Mouse (Mus musculus) layer of hippocampus, adult 18-20 months (tissue): Measurements from ENCODE around the gene Dhrs7c. TPM values are rescaled to one million over a fixed set of nuclear protein-coding genes. Genes with fewer than 3 reads are reported as not detected.
A peak's percentile ranks its signal among the peaks of the same experiment; 100 is the strongest.

Experiments used
- DNase-seq, 2 experiments: peaks; one replicate each; pipeline ENCODE4 v3.0.0; 2022; ENCODE audit warnings: low spot score in 2 of 2
- total RNA-seq, 2 experiments: library from RNA; stranded (reverse); gene quantifications; 2 replicates each; pipeline ENCODE4 v1.2.3; 2021

The Dhrs7c gene
- total RNA-seq, 2 experiments from 2014 or later = not detected

GRCm38 (mm10) chr11:67835408-67836078 is 37.6 kb downstream of the Dhrs7c start:
- DNase-seq = no peak

- DNase-seq = no peak
Measured at GRCm38 (mm10) chr11:67839810-67840209, 41.8 kb downstream of the Dhrs7c start.

DNA sequence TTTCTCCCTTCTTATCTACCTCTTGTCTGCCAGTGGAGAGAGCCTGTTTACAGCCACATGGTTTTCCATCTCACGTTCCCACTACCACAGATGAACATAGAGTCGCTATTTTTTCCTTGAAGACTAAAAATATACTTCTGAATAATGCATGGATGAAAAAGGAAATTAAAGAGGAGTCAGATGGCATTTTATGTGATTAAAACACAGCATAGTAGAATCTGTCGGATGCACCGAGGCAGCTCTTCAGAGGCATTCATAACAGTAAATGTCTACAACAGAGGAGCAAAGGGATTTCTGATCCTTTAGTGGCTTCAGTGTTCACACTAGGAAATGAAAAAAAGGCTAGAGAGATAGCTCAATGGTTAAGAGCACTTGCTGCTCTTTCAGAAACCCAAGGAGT is 47.2 kb downstream of the Dhrs7c start:
- no peak for DNase-seq

- DNase-seq = no peak
Measured at GRCm38 (mm10) chr11:67851770-67852169, 53.8 kb downstream of the Dhrs7c start.

DNA sequence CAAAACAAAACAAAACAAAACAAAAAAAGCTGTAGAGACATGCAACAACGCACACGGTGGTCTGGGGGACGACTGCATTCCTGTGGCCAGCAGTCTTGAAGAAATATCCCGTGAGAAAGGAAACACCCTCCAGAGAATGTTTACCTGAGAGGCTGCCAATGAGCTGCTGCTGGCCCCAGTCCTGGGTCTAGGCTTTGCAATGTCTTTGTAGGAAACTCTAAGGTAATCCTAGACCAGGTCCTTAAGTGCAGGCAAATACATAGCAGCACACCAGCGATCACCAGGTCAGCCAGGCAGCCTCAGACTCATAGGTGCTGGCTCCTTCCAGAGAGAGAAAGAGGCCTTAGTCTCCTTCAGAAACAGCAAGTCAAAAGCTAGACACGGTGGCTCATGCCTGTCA is 56.0 kb downstream of the Dhrs7c start:
- no peak for DNase-seq

- DNase-seq = peak in 1 of 2 experiments; percentile 32
Measured at GRCm38 (mm10) chr11:67855035-67855434, 57.0 kb downstream of the Dhrs7c start.

DNA sequence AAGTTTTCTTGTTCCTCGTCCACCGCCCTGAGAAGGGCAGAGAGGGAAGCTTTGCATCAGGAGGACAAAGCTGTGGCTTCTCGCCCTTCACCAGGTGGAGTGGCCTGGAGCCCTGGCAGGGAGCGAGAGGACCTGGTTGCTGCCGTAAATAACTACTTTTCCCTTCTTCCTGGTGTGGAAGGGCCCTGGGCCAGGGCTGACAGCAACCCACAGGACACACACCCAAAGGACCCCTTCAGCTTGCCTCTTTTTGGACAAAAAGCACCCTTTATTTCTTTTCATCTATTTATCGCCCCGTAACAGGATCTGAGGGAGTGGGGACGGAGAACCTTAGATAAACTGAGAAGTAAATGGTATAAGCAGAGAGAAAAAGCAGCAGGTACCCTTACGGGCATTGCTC is 60.5 kb downstream of the Dhrs7c start:
- DNase-seq = no peak

- DNase-seq = no peak
Measured at GRCm38 (mm10) chr11:67860743-67861398, 62.9 kb downstream of the Dhrs7c start.

DNA sequence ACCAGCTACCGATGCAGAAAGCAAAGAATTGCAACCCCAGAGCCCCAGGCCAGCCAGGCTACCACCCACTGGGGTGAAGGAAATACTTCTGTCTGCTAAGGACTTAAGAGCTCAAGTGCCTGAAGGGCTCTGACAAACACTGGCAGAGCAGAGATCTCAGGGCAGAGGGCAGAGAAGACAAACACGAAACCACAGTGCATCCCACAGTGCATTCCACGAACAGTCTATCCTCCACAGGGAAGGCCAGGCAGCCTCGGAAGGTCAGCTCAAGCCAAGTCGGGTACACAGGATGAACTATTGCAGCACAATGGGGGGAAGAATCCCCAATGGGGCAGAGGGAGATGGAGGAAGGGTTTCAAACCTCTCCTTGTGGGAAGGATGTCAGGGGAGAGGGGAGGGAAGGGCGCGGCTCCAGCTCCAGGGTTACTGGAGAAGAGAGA is 63.4 kb downstream of the Dhrs7c start:
- no peak for DNase-seq

DNA sequence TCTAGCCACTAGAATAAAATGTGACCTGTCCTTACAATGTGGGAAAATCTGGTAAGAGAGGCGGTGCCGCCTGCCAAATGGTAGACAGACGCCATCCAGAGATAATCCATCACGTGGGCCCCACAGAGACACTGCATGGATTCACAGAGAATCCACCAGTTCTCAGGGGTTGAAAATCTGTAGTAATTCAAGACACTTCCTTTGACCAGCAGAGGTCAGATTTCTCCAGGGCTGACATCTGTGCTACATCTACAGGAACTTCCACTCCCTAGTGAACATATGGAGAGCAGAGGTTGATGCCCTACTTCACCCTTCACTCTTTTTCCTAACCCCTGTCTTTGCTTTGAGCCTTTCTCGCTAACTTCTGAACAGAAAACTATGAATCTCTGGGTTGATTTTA is 67.1 kb downstream of the Dhrs7c start:
- no peak for DNase-seq

Other genes starting within 250 kb of the Dhrs7c start
- 1 to 10 TPM; 1.5 to 1.8 TPM for gene Rcvrn, start 102.9 kb upstream of the Dhrs7c start, total RNA-seq
- gene Glp2r, start 27.0 kb upstream of the Dhrs7c start, total RNA-seq = 1 to 10 TPM; 1.4 to 2.5 TPM
- not detected for gene Gsg1l2, start 23.6 kb upstream of the Dhrs7c start, total RNA-seq
- gene Usp43, start 124.0 kb downstream of the Dhrs7c start, total RNA-seq = under 1 TPM; 0.58 to 0.67 TPM
- gene Cfap52, start 167.5 kb downstream of the Dhrs7c start, total RNA-seq = 1 to 10 TPM in 1 of 2 experiments, under 1 TPM in 1; 0.63 to 1.1 TPM
- 10 to 100 TPM; 38.3 to 39.1 TPM for gene Stx8, start 168.0 kb downstream of the Dhrs7c start, total RNA-seq